Mouse (Mus musculus) liver, adult 2 months (tissue): ENCODE measurements around the gene Shank2.

Source experiments
- CTCF ChIP-seq: fragments of 200-500 bp; IDR thresholded peaks from 2 replicates; pipeline ENCODE4 v1.5.1; 2011; ENCODE audit warnings: low read depth, low read length, control low read depth
- POLR2A ChIP-seq: fragments of 200-500 bp; IDR thresholded peaks from 2 replicates; pipeline ENCODE4 v1.6.1; 2011; ENCODE audit warnings: low read length, control low read depth; ENCODE audit not compliant: insufficient read depth; ENCODE audit errors: extremely low read depth

GRCm38 (mm10) chr7:144257821-144258220, 256.1 kb downstream of the Shank2 start:
- TF ChIP-seq CTCF (no peak), POLR2A (no peak)
